Mouse (Mus musculus) brain, embryonic 14.5 days (tissue): ENCODE results near the gene Kcnn1. TPM values are rescaled to one million over a fixed set of nuclear protein-coding genes. Genes with fewer than 3 reads are reported as not detected.

Experiments used
- DNase-seq: peaks from one replicate; pipeline ENCODE4 v3.0.0-alpha.2; 2011; ENCODE audit warnings: low read depth
- CTCF ChIP-seq: fragments of 200-500 bp; IDR thresholded peaks from 2 replicates; pipeline ENCODE4 v1.5.1; 2012; ENCODE audit warnings: inconsistent platforms, mild to moderate bottlenecking, moderate library complexity, borderline replicate concordance; ENCODE audit not compliant: insufficient read depth, insufficient read length; ENCODE audit errors: extremely low read depth
- POLR2A ChIP-seq: fragments of 200-500 bp; IDR thresholded peaks from 2 replicates; pipeline ENCODE4 v1.6.1; 2012; ENCODE audit warnings: mild to moderate bottlenecking, inconsistent platforms, borderline replicate concordance; ENCODE audit not compliant: poor library complexity, insufficient read depth, insufficient read length, severe bottlenecking; ENCODE audit errors: extremely low read depth
- polyA plus RNA-seq: library from polyadenylated mRNA; depleted of rRNA; stranded (reverse); fragments of >200 nt; gene quantifications from 2 replicates; pipeline ENCODE4 v1.2.3, GENCODE M21; 2012; rRNA removed

The Kcnn1 gene
- polyA plus RNA-seq, 1 experiment: 38.4 TPM

DNA sequence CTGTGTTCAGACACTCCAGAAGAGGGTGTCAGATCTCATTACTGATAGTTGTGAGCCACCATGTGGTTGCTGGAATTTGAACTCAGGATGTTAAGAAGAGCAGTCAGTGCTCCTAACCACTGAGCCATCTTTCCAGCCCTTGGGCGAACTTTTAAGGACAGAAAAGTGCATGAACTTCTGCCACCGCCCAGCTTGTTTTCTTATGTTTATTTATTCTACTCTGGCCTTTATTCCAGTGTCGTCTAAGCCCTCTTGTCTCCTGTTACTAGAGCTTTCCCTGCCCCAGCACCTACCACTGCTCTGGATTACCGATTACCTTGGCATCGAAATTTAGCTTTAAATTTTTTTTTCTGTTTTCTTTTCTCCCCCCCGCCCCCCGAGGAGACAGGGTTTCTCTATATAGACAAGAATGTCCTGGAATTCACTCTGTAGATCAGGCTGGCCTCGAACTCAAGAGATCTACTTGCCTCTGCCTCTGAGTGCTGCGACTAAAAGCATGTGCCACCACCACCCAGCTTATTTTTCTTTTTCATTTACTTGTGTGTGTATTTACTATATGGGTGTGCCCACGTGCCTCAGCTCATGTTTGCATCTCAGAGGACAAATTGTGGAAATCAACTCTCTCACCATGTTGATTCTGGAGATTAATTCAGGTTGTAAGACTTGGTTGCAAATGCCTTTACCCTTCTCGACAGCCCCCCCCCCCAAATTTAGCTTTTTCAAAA lies 60.1 kb downstream of the Kcnn1 start:
- DNase-seq: no peak
- TF ChIP-seq CTCF: no peak
- TF ChIP-seq POLR2A: no peak

DNA sequence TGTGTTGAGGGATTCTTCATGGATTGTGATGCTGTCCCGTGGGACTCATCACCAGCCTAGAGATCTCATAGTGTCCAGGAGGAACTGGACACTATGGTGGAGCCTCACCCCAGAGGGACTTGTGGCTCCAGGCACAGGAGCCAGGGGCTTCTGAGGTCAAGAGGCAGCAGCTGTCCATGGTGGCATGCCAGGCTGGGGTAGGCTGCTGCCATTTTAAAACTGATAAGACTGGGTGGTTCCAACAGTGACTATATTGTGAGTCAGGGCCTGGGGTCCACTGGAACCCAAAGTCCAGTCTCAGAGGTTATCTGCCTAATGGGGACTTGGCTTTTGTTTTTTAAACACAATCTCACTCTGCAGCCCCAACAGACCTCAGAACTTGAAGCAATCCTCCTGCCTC lies 61.2 kb downstream of the Kcnn1 start:
- TF ChIP-seq CTCF (no peak), POLR2A (no peak)

DNA sequence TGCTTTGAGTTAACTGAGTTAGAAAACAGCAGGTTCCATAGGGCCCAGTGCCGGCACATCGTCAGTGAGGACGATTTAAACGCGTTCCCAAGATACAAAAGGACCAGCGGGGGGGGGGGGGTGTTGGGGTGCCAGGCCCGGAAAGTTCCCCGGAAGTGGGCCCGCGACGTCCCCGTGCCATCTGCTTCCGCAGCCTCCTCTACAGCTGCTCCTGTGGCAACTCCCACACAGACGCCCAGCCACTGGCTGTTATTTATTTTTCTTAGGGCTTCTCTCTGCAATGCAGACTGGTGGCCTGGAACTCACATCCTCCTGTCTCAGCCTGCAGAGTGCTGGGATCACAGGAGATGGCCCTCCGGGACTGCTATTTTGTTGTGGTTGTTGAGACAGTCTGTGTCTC lies 61.9 kb downstream of the Kcnn1 start:
- TF ChIP-seq CTCF (no peak), POLR2A (no peak)
- peak; percentile 25 for DNase-seq

More for the DNA sequence above, 61.2 kb downstream of the Kcnn1 start:
- no peak for DNase-seq

DNA sequence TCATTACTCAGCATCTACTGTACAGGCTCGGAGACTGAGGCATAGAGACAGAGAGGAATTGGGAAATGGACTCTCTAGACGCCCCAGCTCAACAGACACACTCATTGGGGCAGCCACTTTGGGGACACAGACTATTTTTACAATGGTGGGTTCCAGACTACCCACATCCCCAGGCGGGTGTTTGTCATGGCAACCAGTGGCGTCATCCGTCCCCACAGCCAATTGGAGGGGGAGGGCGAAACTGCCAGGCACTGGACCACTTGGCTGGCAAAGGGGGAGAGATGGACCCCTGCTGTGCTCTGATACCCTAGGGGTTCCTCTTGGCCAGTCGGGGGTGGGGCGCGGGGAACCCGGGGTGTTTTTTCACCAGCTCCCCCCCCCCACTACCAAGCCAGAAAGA lies 62.4 kb downstream of the Kcnn1 start:
- TF ChIP-seq POLR2A (no peak), CTCF (no peak)

DNA sequence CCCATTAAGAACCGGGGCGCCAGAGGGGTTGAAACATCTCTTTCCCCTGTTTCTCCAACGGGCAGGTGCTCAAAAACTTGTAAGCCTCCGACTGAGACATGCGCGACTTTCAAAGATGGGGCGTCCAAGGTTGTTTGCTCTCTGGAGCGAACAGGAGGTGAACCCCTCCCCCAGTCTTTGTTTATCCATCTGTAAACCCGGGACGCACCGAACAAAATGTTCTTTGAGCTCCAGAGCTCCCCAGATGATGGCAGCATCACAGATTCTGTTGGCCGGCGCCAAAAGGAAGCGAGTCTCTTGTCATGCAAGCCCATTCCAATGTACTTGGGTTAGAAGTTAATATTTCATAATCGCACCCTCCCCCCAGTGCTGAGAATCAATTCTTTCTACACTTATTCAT lies 64.8 kb downstream of the Kcnn1 start:
- DNase-seq: peak; percentile 42
- TF ChIP-seq POLR2A (no peak), CTCF (no peak)

More for the DNA sequence above, 62.4 kb downstream of the Kcnn1 start:
- peak; percentile 9 for DNase-seq

DNA sequence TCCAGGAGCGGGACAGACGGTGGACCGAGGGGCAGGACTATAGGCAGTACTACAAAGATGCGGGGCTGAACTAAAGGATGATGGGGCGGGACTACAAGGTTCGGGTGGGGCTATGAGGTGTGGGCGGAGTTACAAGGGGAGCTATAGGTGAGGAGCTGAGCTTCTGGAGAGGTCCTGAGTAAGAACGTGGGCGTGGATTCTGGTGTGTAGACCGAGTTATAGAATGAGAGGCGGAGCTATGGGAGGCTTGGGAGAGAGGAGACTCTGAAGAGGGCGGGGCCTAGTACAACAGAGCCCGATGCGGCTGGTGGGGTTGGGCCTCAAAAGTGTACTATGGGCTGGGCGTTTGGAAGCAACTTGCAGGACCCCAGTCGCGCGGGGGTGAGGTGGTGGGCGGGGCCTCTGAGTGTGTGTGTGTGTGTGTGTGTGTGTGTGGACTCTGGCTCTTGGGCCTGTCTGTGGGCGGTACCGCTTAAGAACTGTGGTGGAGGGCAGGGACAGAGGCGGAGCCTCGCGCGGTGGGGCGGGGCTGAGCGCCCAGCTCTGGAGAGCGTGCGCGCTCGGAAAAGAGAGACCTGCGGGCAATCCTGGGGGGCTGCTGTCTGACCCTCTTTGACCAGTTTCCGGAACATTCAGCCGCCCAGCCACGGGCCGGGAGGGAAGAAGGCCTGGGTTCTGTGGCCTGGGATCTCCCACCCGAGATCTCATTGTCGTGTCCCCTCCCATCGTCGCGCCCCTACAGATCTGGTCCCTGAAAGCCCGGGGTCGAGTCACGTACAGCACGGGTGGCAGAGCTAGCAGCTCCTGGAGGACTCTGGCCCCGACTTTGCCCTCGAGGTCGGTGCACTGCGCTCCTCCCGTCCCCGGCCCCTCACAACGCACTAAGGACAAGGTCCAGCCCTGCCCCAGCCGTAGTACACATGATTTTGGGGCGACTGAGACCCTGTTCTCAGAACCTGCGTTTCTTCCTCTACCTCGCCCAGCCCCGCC lies 65.7 kb downstream of the Kcnn1 start:
- TF ChIP-seq POLR2A (0 out of 2 replicates have a peak, but pooled peaks have one; percentile 37), CTCF (no peak)
- DNase-seq: peak; percentile 97

DNA sequence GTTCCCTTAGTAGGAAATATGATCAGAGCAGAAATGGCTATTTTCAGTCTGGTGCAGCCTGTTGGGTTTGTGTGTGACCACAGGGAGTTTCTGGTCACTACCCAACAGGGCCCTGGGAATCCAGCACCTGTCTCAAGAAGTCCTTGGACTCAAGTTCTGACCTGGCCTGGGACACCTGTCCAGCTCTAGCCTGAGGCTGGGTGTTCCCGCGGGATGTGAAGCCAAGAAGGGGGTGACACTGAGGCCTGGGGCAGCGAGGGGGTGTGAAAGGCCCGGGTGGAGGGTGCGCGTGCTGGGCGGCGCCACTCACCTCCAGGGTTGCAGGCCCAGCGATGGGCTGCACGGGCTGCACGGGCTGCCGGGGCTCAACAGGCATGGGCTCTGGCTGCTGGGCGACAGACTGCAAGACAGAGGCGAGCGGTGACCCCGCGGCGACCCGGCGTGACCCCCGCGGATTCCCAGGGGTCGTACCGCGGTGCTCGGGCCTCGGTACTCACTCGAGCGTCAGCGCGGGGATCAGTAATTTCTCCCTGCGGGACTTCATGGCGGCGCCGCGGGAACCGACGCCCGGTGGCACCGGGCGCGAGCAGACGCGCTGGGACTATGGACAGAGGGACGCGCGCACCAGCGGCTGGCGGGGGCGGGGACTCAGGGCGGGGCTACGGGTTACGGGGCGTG lies 66.5 kb downstream of the Kcnn1 start:
- DNase-seq: no peak

DNA sequence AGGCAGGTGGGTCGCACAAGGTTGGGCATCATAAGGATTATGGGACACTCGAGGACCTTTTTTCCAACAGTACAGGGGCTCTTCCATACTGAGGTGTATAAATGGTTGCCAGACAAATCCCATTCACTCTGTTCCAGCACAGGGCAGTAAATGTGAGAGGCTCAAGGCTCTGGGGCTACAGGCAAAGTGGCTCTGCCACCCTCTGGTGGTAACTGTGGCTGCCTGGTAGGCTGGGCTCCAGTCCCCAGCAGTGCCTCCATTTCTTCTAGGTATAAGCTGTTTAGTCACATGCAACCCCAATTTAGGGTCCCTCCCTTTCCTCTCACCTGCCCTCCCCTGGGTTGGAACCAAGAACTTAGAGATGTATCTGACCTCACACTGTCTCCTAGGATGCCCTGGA lies 67.7 kb downstream of the Kcnn1 start:
- DNase-seq: no peak
- TF ChIP-seq CTCF (peak; percentile 10; the same call in 1 of the 2 replicates), POLR2A (no peak)

More for the DNA sequence above, 66.5 kb downstream of the Kcnn1 start:
- peak; percentile 57 for TF ChIP-seq POLR2A
- no peak for TF ChIP-seq CTCF

DNA sequence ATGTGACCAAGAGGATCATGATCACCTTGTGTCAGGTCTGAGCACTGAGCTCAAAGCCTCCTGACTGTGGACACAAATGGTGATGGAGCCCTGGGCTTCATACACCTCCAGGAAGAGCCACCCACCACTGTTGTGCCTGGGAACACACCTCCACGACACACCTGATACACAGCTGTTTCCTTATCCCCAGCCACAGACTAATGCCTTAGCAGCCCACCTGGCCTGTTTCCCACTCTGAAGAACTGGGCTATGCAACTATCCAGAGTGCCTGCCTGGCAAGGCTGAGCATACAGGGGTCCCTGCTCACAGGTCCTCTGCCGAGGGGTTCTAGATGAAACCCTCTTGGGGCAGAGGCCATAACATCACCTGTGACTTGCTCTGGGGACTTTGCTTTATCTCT lies 68.8 kb downstream of the Kcnn1 start:
- no peak for DNase-seq
- TF ChIP-seq CTCF (no peak), POLR2A (no peak)

DNA sequence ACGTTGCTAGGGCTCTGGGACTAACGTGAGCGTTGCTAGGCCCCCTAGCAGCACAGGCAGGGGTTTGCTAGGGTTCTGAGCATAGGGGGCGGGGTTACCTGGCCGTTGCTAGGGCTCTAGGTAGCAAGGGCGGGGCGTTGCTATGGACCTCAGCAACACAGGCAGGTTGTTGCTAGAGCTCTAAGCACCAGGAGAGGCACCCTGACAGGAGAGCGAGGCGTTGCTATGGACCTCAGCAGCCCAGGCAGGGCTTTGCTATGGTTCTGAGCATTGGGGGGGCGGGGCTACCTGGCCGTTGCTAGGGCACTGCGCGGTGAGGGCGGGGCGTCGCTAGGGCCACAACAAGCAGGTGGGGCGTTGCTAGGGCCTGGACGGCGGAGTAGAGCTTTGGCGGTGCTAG lies 70.4 kb downstream of the Kcnn1 start:
- TF ChIP-seq POLR2A (no peak), CTCF (no peak)
- no peak for DNase-seq

Other genes starting within 250 kb of the Kcnn1 start
- gene Lrrc25, start 247.1 kb downstream of the Kcnn1 start, polyA plus RNA-seq: 1.4 TPM in 2 replicates
- gene Gdf15, start 230.8 kb downstream of the Kcnn1 start, polyA plus RNA-seq: 0.23 and 0.26 TPM in 2 replicates
- gene Pgpep1, start 202.9 kb downstream of the Kcnn1 start, polyA plus RNA-seq: 80.8 and 83.7 TPM in 2 replicates
- gene Lsm4, start 190.0 kb downstream of the Kcnn1 start, polyA plus RNA-seq: 159 and 208 TPM in 2 replicates
- 281 and 291 TPM in 2 replicates for gene Jund, start 164.3 kb downstream of the Kcnn1 start, polyA plus RNA-seq
- 0.10 and 0.23 TPM in 2 replicates for gene Iqcn, start 159.8 kb downstream of the Kcnn1 start, polyA plus RNA-seq
- not detected in 2 replicates for gene Gm3336, start 144.7 kb downstream of the Kcnn1 start, polyA plus RNA-seq
- gene Pde4c, start 139.5 kb downstream of the Kcnn1 start, polyA plus RNA-seq: 0.40 and 0.58 TPM in 2 replicates
- 468 and 475 TPM in 2 replicates for gene Rab3a, start 108.6 kb downstream of the Kcnn1 start, polyA plus RNA-seq
- 29.1 and 45.0 TPM in 2 replicates for gene Mpv17l2, start 102.3 kb downstream of the Kcnn1 start, polyA plus RNA-seq
- 150 and 161 TPM in 2 replicates for gene Pik3r2, start 86.5 kb downstream of the Kcnn1 start, polyA plus RNA-seq
- gene Mast3, start 58.2 kb downstream of the Kcnn1 start, polyA plus RNA-seq: 45.2 and 48.3 TPM in 2 replicates
- 0.11 and 0.14 TPM in 2 replicates for gene Il12rb1, start 54.8 kb downstream of the Kcnn1 start, polyA plus RNA-seq
- gene Arrdc2, start 23.5 kb downstream of the Kcnn1 start, polyA plus RNA-seq: 27.2 and 38.6 TPM in 2 replicates
- gene Ccdc124, start 10.7 kb upstream of the Kcnn1 start, polyA plus RNA-seq: 94.9 and 111 TPM in 2 replicates
- gene Slc5a5, start 29.5 kb upstream of the Kcnn1 start, polyA plus RNA-seq: 1.2 and 1.3 TPM in 2 replicates
- 3,092 and 4,066 TPM in 2 replicates for gene Rpl18a, start 34.2 kb upstream of the Kcnn1 start, polyA plus RNA-seq
- 76.8 and 80.6 TPM in 2 replicates for gene Map1s, start 42.7 kb upstream of the Kcnn1 start, polyA plus RNA-seq